Mouse (Mus musculus) ES-E14 (cell line): ENCODE measurements around the gene Rgs6.

ENCODE experiments used
- CHD2 ChIP-seq: IDR thresholded peaks from 2 replicates; pipeline ENCODE4 v1.6.1; 2014; ENCODE audit warnings: mild to moderate bottlenecking, low read depth, low read length, inconsistent platforms
- HCFC1 ChIP-seq: IDR thresholded peaks from 2 replicates; pipeline ENCODE4 v1.6.1; 2012; ENCODE audit warnings: low read length, inconsistent platforms, borderline replicate concordance; ENCODE audit not compliant: insufficient read depth
- MAFK ChIP-seq: IDR thresholded peaks from 2 replicates; pipeline ENCODE4 v1.6.1; 2014; ENCODE audit warnings: mild to moderate bottlenecking, low read depth, low read length, inconsistent platforms; ENCODE audit not compliant: insufficient read depth
- ZC3H11A ChIP-seq: IDR thresholded peaks from 2 replicates; pipeline ENCODE4 v1.6.1; 2012; ENCODE audit warnings: low read depth, mild to moderate bottlenecking, inconsistent platforms, low read length, borderline replicate concordance
- ZNF384 ChIP-seq: IDR thresholded peaks from 2 replicates; pipeline ENCODE4 v1.6.1; 2012; ENCODE audit warnings: low read depth, low read length, inconsistent platforms

DNA sequence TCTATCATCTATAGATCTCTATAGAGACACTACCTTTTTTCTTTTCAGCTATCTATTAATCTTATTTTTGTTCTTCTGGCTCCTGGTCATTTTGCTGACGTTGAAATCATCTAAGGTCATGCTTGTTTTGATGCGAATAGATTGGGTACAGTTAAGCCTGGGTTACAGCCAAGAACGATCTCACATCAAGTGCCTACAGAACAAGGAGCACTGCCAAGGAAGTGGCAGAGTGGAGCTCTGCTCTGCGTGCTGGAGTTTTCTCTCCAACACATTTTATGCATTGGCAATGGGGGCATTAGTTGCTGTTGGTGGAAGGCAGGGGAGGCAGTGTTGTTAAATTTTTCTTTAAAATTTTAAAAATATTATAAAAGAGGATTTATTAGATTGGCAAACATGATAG lies 138.2 kb downstream of the Rgs6 start:
- TF ChIP-seq ZNF384 (no peak), HCFC1 (no peak), MAFK (no peak), ZC3H11A (no peak), CHD2 (no peak)
